Mouse (Mus musculus) heart, postnatal 0 days (tissue): Measurements from ENCODE around the gene Olfr986. TPM values are rescaled to one million over a fixed set of nuclear protein-coding genes. Genes with fewer than 3 reads are reported as not detected.
"Not testable (repeated sequence)": the region's sequence is repeated elsewhere in the genome, so short reads cannot be mapped to it uniquely, and the experiment has no call there.

ENCODE experiments used
- ATAC-seq: fragments of 200-750 bp; cut with Nextera tagmentation; 2 replicates; pipeline ENCODE4 v1.8.0; 2017; ENCODE audit warnings: low read depth, moderate number of reproducible peaks, moderate library complexity; ENCODE audit not compliant: insufficient read depth
- DNase-seq: peaks from one replicate; pipeline ENCODE4 v3.0.0-alpha.2; 2016; ENCODE audit warnings: low spot score
- H3K27ac ChIP-seq: fragments of 300-500 bp; sonication (generic); 2 replicates; pipeline ENCODE4 v1.5.1; 2014; ENCODE audit warnings: low read depth, mild to moderate bottlenecking
- H3K27me3 ChIP-seq: fragments of 300-500 bp; sonication (generic); 2 replicates; pipeline ENCODE4 v1.6.1; 2014; ENCODE audit warnings: low read length, mixed read lengths; ENCODE audit not compliant: control insufficient read depth, insufficient read depth
- H3K36me3 ChIP-seq: fragments of 300-500 bp; sonication (generic); replicated peaks from 2 replicates; pipeline ENCODE4 v1.6.1; 2014; ENCODE audit warnings: low read length, mixed read lengths; ENCODE audit not compliant: control insufficient read depth, insufficient read depth
- H3K4me1 ChIP-seq: fragments of 300-500 bp; sonication (generic); 2 replicates; pipeline ENCODE4 v1.6.1; 2014; ENCODE audit warnings: antibody characterized with exemption; ENCODE audit not compliant: control insufficient read depth, insufficient read depth
- H3K4me2 ChIP-seq: fragments of 300-500 bp; sonication (generic); 2 replicates; pipeline ENCODE4 v1.6.1; 2014; ENCODE audit warnings: low read depth, mild to moderate bottlenecking, low read length, moderate library complexity
- H3K4me3 ChIP-seq: fragments of 300-500 bp; sonication (generic); 2 replicates; pipeline ENCODE4 v1.5.1; 2014; ENCODE audit warnings: low read depth, low read length
- H3K9ac ChIP-seq: fragments of 300-500 bp; sonication (generic); replicated peaks from 2 replicates; pipeline ENCODE4 v1.6.1; 2014; ENCODE audit warnings: low read depth, low read length, mixed read lengths
- H3K9me3 ChIP-seq: fragments of 300-500 bp; sonication (generic); replicated peaks from 2 replicates; pipeline ENCODE4 v1.6.1; 2016; ENCODE audit warnings: low read length; ENCODE audit not compliant: control insufficient read depth
- CTCF ChIP-seq: IDR thresholded peaks from 2 replicates; pipeline ENCODE4 v1.5.1; 2016; ENCODE audit warnings: antibody characterized with exemption, control low read depth, low read depth
- EP300 ChIP-seq: IDR thresholded peaks from 2 replicates; pipeline ENCODE4 v1.6.1; 2016; ENCODE audit warnings: antibody characterized with exemption, low read depth
- WGBS: fragments of 180-500 bp; shearing (Covaris S2); extraction: QIAGEN DNeasy Blood & Tissue Kit; methylation state at CpG from one replicate; pipeline ENCODE4 v1.1.7; 2014; 5-methylcytosine and 5-hydroxymethylcytosine counted together
- polyA plus RNA-seq: library from polyadenylated mRNA; unstranded; fragments of >200 nt; fragmentation: Nextera tagmentation; extraction: Ambion mirVana; gene quantifications from 2 replicates; pipeline ENCODE4 v1.2.1, GENCODE M21; 2015
- total RNA-seq: library from RNA; depleted of rRNA; stranded (reverse); fragments of >200 nt; gene quantifications from 2 replicates; pipeline ENCODE4 v1.2.3, GENCODE M21; 2014; ENCODE audit warnings: low replicate concordance

Gene Olfr986
- total and polyA plus RNA-seq, 2 experiments from 2014 or later = not detected

DNA sequence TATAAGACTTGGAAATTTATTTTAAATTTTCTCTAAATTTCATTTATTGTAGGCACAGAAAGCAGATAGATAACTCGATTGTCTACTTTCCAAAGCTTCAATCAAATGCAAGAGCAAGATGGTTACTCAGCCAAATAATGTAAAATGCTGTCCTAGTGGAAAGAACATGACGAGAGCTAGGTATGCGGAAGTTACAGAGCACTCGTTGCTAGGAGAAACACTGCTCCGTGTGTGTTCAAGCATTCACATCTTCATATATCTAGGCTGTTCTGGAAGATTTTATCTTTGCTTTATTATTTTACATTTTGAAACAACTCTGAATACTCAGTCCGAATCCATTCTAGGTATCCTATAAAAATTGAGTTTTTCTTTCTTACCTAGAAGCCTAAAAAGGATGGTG is 3.7 kb upstream of the Olfr986 start:
- no peak overlapping the region for H3K9ac ChIP-seq
- no peak overlapping the region for H3K27ac ChIP-seq
- H3K4me3 ChIP-seq = no peak overlapping the region
- no peaks in the 10 kb centered on the region for H3K36me3 ChIP-seq
- H3K4me1 ChIP-seq = no peaks in the 10 kb centered on the region
- no peaks in the 10 kb centered on the region for H3K9me3 ChIP-seq
- ATAC-seq (no peak), DNase-seq (no peak)
- H3K4me2 ChIP-seq = no peak overlapping the region
- no peaks in the 10 kb centered on the region for H3K27me3 ChIP-seq
- TF ChIP-seq CTCF (no peak), EP300 (no peak)
- 76% methylated on average over 6 of the region's 6 CpGs for WGBS

DNA sequence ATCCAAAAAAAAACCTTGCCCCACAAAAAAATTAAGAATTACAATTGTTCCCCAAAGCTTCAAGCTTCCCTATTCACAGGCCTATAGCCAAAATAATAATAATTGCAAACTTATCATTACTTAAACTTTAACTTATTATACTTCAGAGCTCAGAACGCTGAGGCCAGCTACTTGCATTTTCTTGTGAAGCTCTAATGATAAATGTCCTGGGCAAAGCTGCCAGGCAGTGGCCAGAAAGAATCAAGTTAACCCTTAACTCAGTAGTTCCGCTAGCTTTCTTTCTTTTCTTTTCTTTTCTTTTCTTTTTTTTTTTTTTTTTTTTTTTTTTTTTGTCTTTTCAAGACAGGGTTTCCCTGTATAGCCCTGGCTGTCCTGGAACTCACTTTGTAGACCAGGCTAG is 4.4 kb downstream of the Olfr986 start:
- H3K4me3 ChIP-seq, ATAC-seq, H3K27ac ChIP-seq, H3K9me3 ChIP-seq, H3K36me3 ChIP-seq, H3K4me1 ChIP-seq, H3K4me2 ChIP-seq, H3K9ac ChIP-seq, DNase-seq, H3K27me3 ChIP-seq: not testable (repeated sequence)
- 73% methylated on average over 2 of the region's 2 CpGs for WGBS

GRCm38 (mm10) chr9:40191086-40191876 is 10.6 kb downstream of the Olfr986 start:
- Histone ChIP-seq H3K9ac (no peak overlapping the region), H3K4me3 (peak overlapping the region; percentile 79), H3K9me3 (no peaks in the 10 kb centered on the region), H3K4me2 (peak overlapping the region; percentile 75), H3K4me1 (peaks cover 5% of the 10 kb centered on the region), H3K27me3 (no peaks in the 10 kb centered on the region), H3K36me3 (no peaks in the 10 kb centered on the region), H3K27ac (peak overlapping the region; percentile 77)
- no peak for ATAC-seq
- 86% methylated on average over 9 of the region's 9 CpGs for WGBS
- no peak for DNase-seq
- TF ChIP-seq CTCF = no peak
- no peak for TF ChIP-seq EP300

DNA sequence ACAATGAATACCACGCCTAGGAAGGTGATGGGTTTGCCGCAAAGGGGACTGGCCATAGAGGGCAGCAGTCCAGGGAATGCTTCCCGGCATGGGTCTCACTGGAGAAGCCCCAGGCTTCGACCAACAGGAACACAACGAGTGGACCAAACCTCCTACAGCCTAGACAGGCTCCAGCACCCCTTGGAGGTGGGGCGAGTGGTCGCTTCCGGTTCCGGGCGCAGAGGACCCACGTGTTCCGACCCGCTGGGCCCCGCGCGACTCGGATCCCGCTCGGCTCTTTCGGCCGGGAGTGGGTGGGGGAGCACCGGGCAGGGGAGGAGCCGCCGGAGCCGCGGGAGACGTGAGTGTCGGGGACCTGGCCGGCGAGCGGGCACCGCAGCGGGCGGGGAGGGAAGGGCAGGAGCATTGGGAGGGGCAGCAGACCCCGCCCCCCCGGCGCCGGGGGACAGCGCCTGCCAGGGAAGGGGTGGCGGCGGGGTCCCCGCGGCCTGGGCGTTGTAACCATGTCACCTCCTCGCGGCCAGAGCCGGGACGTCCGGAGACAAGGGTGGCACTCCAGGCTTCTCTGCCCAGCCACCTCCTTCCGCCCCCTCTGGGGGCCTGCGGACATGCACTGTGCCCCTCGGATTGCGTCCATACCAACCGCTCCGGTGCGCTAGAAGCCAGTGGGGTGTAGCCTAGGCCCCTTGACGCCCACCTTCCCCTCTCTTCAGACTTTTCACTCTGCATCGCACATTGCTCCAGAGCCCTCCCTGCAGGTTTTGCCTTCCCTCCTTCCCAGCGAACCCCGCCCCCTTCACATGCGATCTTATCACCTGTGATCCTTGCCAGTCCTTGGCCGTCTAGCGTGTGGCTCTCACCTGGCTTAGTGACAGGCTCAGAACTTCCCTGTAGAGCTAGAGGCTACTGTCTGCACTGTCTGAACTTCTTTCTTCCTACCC is 11.6 kb downstream of the Olfr986 start, which contains the start of gene Zfp202:
Gene Zfp202, plus strand, starts transcription at position 219 of the 941 bp plus-strand sequence.
- under 1% methylated on average over 47 of the region's 63 CpGs for WGBS
- ATAC-seq = peak; percentile 98

GRCm38 (mm10) chr9:40195981-40196380 is 15.3 kb downstream of the Olfr986 start:
- no peak overlapping the region for H3K27ac ChIP-seq
- H3K9ac ChIP-seq = no peak overlapping the region
- DNase-seq = no peak
- no peak overlapping the region for H3K4me3 ChIP-seq
- 79% methylated on average over 3 of the region's 3 CpGs for WGBS
- peaks cover 5% of the 10 kb centered on the region for H3K4me1 ChIP-seq
- no peak for ATAC-seq
- no peak overlapping the region for H3K4me2 ChIP-seq
- no peaks in the 10 kb centered on the region for H3K27me3 ChIP-seq
- TF ChIP-seq EP300 = no peak
- no peak for TF ChIP-seq CTCF
- H3K9me3 ChIP-seq = no peaks in the 10 kb centered on the region
- H3K36me3 ChIP-seq = no peaks in the 10 kb centered on the region

More for the DNA sequence above, 11.6 kb downstream of the Olfr986 start, which contains the start of gene Zfp202:
- peaks cover 5% of the 10 kb centered on the region for H3K4me1 ChIP-seq
- no peaks in the 10 kb centered on the region for H3K36me3 ChIP-seq
- peak within 1 kb of the TSS; percentile 75 for H3K9ac ChIP-seq
- H3K4me2 ChIP-seq = peak within 1 kb of the TSS; percentile 75
- DNase-seq = peak; percentile 77
- no peaks in the 10 kb centered on the region for H3K27me3 ChIP-seq
- TF ChIP-seq EP300 = peak; percentile 31; the same call in 1 of the 2 replicates
- TF ChIP-seq CTCF = peak; percentile 32
- no peaks in the 10 kb centered on the region for H3K9me3 ChIP-seq
- peak within 1 kb of the TSS; percentile 77 for H3K27ac ChIP-seq
- H3K4me3 ChIP-seq = peak within 1 kb of the TSS; percentile 79
